In the genomic region with DNA sequence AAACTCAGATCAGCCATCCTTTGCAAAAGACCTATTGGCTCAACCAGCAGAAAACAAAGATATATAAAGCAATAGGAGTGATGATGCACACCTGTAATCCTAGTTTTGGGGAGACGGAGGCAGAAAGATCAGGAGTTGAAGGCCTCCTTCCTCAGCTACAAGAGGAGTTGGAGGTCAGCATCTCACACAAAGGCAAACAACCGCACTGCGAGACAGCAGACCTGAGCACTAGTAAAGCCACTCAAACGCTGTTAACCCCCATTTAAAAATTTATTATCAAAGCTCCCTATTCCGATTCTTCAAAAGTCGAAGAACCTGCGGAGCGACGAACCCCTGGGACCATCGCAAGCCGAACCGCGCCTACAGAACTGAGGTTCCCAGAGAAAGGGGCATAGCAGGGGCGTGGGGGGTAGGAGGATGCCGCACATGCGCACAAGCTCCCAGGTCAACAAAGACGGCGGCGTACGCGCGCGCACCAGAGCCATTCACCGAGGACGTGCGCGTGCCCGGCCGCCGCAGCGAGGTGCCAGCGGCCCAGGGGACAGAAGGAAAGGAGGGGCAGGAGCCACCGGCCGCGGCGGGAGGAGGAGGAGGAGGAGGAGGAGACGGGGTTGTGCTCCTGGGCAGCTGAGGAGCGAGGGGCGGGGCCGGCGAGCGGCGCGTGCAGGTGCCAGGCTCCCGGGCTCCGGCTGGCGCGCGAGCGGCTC, we compare ENCODE assay signal across 8 mouse cellular contexts. TPM values are rescaled to one million over a fixed set of nuclear protein-coding genes. Genes with fewer than 3 reads are reported as not detected.
DNase-seq lines count a peak whose midpoint lies in the region; ATAC-seq lines count a peak whose summit lies in the region.

No protein-coding gene starts in this region.

- intact Hi-C loops in left cerebral cortex, postnatal 10 days (cut with DNase I): no loop called here

- DNase-seq in adipocyte (ENCODE audit: low spot score): peak; percentile 94
- DNase-seq in embryo, embryonic 10 days (ENCODE audit: low spot score): peak; percentile 98
- peak; percentile 94 for DNase-seq in gastrocnemius, postnatal 10 days
- peak; percentile 94 to 96 for DNase-seq in left cerebral cortex, postnatal 10 days (ENCODE audit: extremely low spot score in 1 of 2, low spot score in 2 of 2)
- DNase-seq in right cerebral cortex, postnatal 25 days: peak; percentile 95
- peak; percentile 89 to 93 for DNase-seq in urinary bladder, postnatal 4 days (ENCODE audit: low spot score in 2 of 2)

- peak; percentile 83 for ATAC-seq in inflammation-experienced regulatory T-cells, adult 6 months
- ATAC-seq in megakaryocyte-erythroid progenitor cell, adult 5-6 weeks (replicated peaks; ENCODE audit: low FRiP score, low TSS enrichment, poor library complexity, severe bottlenecking): peak; percentile 95

RNA-seq across cellular contexts. Expression of gene Spast, which starts 0.4 kb away (rescaled TPM):
- 10 to 100 TPM; 48.9 to 51.6 TPM for total RNA-seq in gastrocnemius, postnatal 10 days (2021)
- polyA plus RNA-seq in inflammation-experienced regulatory T-cells, adult 6 months (2017; shearing (Covaris generic)): 10 to 100 TPM in 2 of 3 experiments, 1 to 10 TPM in 1; 8.6 to 12.0 (median 11.1) TPM
- total RNA-seq in left cerebral cortex, postnatal 10 days (2021): 10 to 100 TPM; 73.4 to 78.8 TPM
- total RNA-seq in megakaryocyte-erythroid progenitor cell, adult 5-6 weeks (2014; fragmentation: Nextera tagmentation): 19.1 and 34.5 TPM in 2 replicates
- 47.7 and 63.5 TPM in 2 replicates for total RNA-seq in megakaryocyte-erythroid progenitor cell, adult 5-6 weeks (2017)

RNA-seq across cellular contexts. Expression of gene Dpy30, which starts 14.6 kb away (rescaled TPM):
- total RNA-seq in gastrocnemius, postnatal 10 days (2021): 10 to 100 TPM; 80.3 to 85.5 TPM
- polyA plus RNA-seq in inflammation-experienced regulatory T-cells, adult 6 months (2017; shearing (Covaris generic)): 100 to 1,000 TPM; 141 to 185 (median 142) TPM
- total RNA-seq in left cerebral cortex, postnatal 10 days (2021): 10 to 100 TPM; 63.8 to 68.2 TPM
- total RNA-seq in megakaryocyte-erythroid progenitor cell, adult 5-6 weeks (2014; fragmentation: Nextera tagmentation): 233 and 253 TPM in 2 replicates
- 114 and 178 TPM in 2 replicates for total RNA-seq in megakaryocyte-erythroid progenitor cell, adult 5-6 weeks (2017)

RNA-seq across cellular contexts. Expression of gene Memo1, which starts 43.1 kb away (rescaled TPM):
- total RNA-seq in gastrocnemius, postnatal 10 days (2021): 10 to 100 TPM; 71.4 to 76.6 TPM
- polyA plus RNA-seq in inflammation-experienced regulatory T-cells, adult 6 months (2017; shearing (Covaris generic)): 10 to 100 TPM; 37.6 to 61.9 (median 45.4) TPM
- 10 to 100 TPM; 62.2 to 65.7 TPM for total RNA-seq in left cerebral cortex, postnatal 10 days (2021)
- 148 and 172 TPM in 2 replicates for total RNA-seq in megakaryocyte-erythroid progenitor cell, adult 5-6 weeks (2014; fragmentation: Nextera tagmentation)
- total RNA-seq in megakaryocyte-erythroid progenitor cell, adult 5-6 weeks (2017): 197 and 201 TPM in 2 replicates

RNA-seq across cellular contexts. Expression of gene Slc30a6, which starts 57.0 kb away (rescaled TPM):
- total RNA-seq in gastrocnemius, postnatal 10 days (2021): 1 to 10 TPM; 6.3 to 9.9 TPM
- 10 to 100 TPM; 27.6 to 31.2 (median 30.9) TPM for polyA plus RNA-seq in inflammation-experienced regulatory T-cells, adult 6 months (2017; shearing (Covaris generic))
- total RNA-seq in left cerebral cortex, postnatal 10 days (2021): 10 to 100 TPM; 17.4 to 17.5 TPM
- total RNA-seq in megakaryocyte-erythroid progenitor cell, adult 5-6 weeks (2014; fragmentation: Nextera tagmentation): 17.4 and 18.1 TPM in 2 replicates
- total RNA-seq in megakaryocyte-erythroid progenitor cell, adult 5-6 weeks (2017): 8.9 and 12.4 TPM in 2 replicates

Comparison
In these comparisons a context has a peak if more than half of its experiments do, and no peak if none do; other contexts are left out.
1. Peak in every context shown above with its lines: DNase-seq and ATAC-seq.